9 mouse cellular contexts compared by ENCODE assay signal in the genomic region with DNA sequence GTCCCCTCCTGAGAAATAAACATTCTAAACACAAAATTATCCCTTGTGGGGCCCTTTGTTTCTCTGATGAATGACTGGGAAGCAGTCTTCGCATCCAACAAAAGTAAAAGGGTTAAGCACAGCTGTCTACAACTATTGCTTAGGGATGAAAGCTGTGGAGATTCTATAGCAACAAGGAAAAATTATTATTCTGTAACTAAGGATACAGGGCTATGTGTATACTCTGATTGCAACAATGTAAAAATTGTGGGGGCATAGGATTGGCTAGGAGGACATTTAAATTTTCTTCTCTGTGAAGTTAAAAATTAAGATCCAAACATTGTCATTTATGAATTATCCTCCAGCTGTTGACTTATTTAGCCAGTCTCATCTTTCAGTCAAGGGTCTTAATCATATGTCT.
DNase-seq lines count a peak whose midpoint lies in the region; ATAC-seq lines count a peak whose summit lies in the region.
"Had no signal": no experiment of that assay in that cellular context is flagged by ENCODE, and none has a peak within 500 bp of the region (broad histone marks: within the 10 kb centered on the region; RNA-seq: fewer than 3 reads in every experiment).

No protein-coding gene starts in this region.

- no peaks in the 10 kb centered on the region for H3K9me3 ChIP-seq in heart, embryonic 13.5 days
- H3K9me3 ChIP-seq in embryonic facial prominence, embryonic 11.5 days (replicated peaks; ENCODE audit: control insufficient read depth, low read length), result no peaks in the 10 kb centered on the region
- H3K9me3 ChIP-seq in hindbrain, embryonic 15.5 days, result no peaks in the 10 kb centered on the region
- no peaks in the 10 kb centered on the region for H3K9me3 ChIP-seq in midbrain, embryonic 12.5 days
- H3K9me3 ChIP-seq: liver, embryonic 15.5 days had no signal

- ATAC-seq in heart, embryonic 13.5 days (ENCODE audit: extremely low read depth, insufficient number of reproducible peaks, low FRiP score, low TSS enrichment), result no peak
- ATAC-seq in embryonic facial prominence, embryonic 11.5 days (replicated peaks; ENCODE audit: insufficient number of reproducible peaks, low FRiP score, low TSS enrichment, low read depth), result no peak
- ATAC-seq in hindbrain, embryonic 15.5 days (ENCODE audit: low FRiP score, low read depth), result no peak
- ATAC-seq in midbrain, embryonic 12.5 days (ENCODE audit: low FRiP score, low read depth), result peak; percentile 51; the same call in 1 of the 2 replicates

- peak overlapping the region; percentile 55 for H3K4me2 ChIP-seq in heart, embryonic 13.5 days
- no peak overlapping the region for H3K4me2 ChIP-seq in embryonic facial prominence, embryonic 11.5 days (ENCODE audit: low read depth, low read length)
- H3K4me2 ChIP-seq in hindbrain, embryonic 15.5 days, result peak overlapping the region; percentile 50
- peak overlapping the region; percentile 41 for H3K4me2 ChIP-seq in midbrain, embryonic 12.5 days (replicated peaks)

- no peak for DNase-seq in heart, adult 8-10 months (ENCODE audit: low spot score)
- peak; percentile 41 for DNase-seq in embryonic facial prominence, embryonic 11.5 days (ENCODE audit: low spot score)
- no peak for DNase-seq in thymus, postnatal 14 days
- no peak for DNase-seq in right cerebral cortex, postnatal 4 days
- no peak for DNase-seq in embryo, embryonic 11 days

- no peaks in the 10 kb centered on the region; the same call in 1 of the 2 replicates for H3K4me1 ChIP-seq in heart, embryonic 13.5 days
- no peaks in the 10 kb centered on the region for H3K4me1 ChIP-seq in embryonic facial prominence, embryonic 11.5 days (ENCODE audit: control insufficient read depth, insufficient read depth, low read length)
- H3K4me1 ChIP-seq in hindbrain, embryonic 15.5 days (replicated peaks), result no peaks in the 10 kb centered on the region; the same call in 1 of the 2 replicates
- no peaks in the 10 kb centered on the region for H3K4me1 ChIP-seq in midbrain, embryonic 12.5 days
- H3K4me1 ChIP-seq: liver, embryonic 15.5 days had no signal

- 67% methylated on average over 1 of the region's 1 CpGs for WGBS in heart, embryonic 13.5 days
- 27% methylated on average over 1 of the region's 1 CpGs for WGBS in embryonic facial prominence, embryonic 11.5 days
- 29% methylated on average over 1 of the region's 1 CpGs for WGBS in hindbrain, embryonic 15.5 days
- 38% methylated on average over 1 of the region's 1 CpGs for WGBS in midbrain, embryonic 12.5 days

- no peaks in the 10 kb centered on the region for H3K27me3 ChIP-seq in heart, embryonic 13.5 days (replicated peaks)
- no peaks in the 10 kb centered on the region for H3K27me3 ChIP-seq in embryonic facial prominence, embryonic 11.5 days (ENCODE audit: control insufficient read depth, insufficient read depth, low read length)
- no peaks in the 10 kb centered on the region for H3K27me3 ChIP-seq in hindbrain, embryonic 15.5 days
- H3K27me3 ChIP-seq in midbrain, embryonic 12.5 days, result peaks cover 3% of the 10 kb centered on the region; the same call in 1 of the 2 replicates
- H3K27me3 ChIP-seq: liver, embryonic 15.5 days had no signal

- peak overlapping the region; percentile 13; the same call in 1 of the 2 replicates for H3K4me3 ChIP-seq in heart, embryonic 13.5 days
- H3K4me3 ChIP-seq in embryonic facial prominence, embryonic 11.5 days (ENCODE audit: low read depth, low read length), result no peak overlapping the region
- H3K4me3 ChIP-seq in hindbrain, embryonic 15.5 days, result peak overlapping the region; percentile 30
- H3K4me3 ChIP-seq in midbrain, embryonic 12.5 days, result no peak overlapping the region; the same call in 1 of the 2 replicates
- H3K4me3 ChIP-seq: liver, embryonic 15.5 days had no signal

- no peaks in the 10 kb centered on the region for H3K36me3 ChIP-seq in heart, embryonic 13.5 days
- no peaks in the 10 kb centered on the region for H3K36me3 ChIP-seq in embryonic facial prominence, embryonic 11.5 days (replicated peaks; ENCODE audit: control insufficient read depth, insufficient read depth, low read depth, low read length)
- no peaks in the 10 kb centered on the region for H3K36me3 ChIP-seq in hindbrain, embryonic 15.5 days
- H3K36me3 ChIP-seq in midbrain, embryonic 12.5 days, result no peaks in the 10 kb centered on the region
- H3K36me3 ChIP-seq: liver, embryonic 15.5 days had no signal

- no peak overlapping the region for H3K9ac ChIP-seq in heart, embryonic 13.5 days
- no peak overlapping the region for H3K9ac ChIP-seq in embryonic facial prominence, embryonic 11.5 days (replicated peaks; ENCODE audit: low read length)
- 0 out of 2 replicates have a peak overlapping the region, but pooled peaks have one; percentile 11 for H3K9ac ChIP-seq in hindbrain, embryonic 15.5 days
- H3K9ac ChIP-seq in midbrain, embryonic 12.5 days (replicated peaks), result no peak overlapping the region
- H3K9ac ChIP-seq: liver, embryonic 15.5 days had no signal

- H3K27ac ChIP-seq in heart, embryonic 13.5 days (replicated peaks), result peak overlapping the region; percentile 69
- no peak overlapping the region for H3K27ac ChIP-seq in embryonic facial prominence, embryonic 11.5 days (replicated peaks; ENCODE audit: low read depth, low read length)
- peak overlapping the region; percentile 84 for H3K27ac ChIP-seq in hindbrain, embryonic 15.5 days (replicated peaks)
- H3K27ac ChIP-seq in midbrain, embryonic 12.5 days (replicated peaks), result 0 out of 2 replicates have a peak overlapping the region, but pooled peaks have one; percentile 35
- H3K27ac ChIP-seq: liver, embryonic 15.5 days had no signal

Comparison
In these comparisons a context has a peak if more than half of its experiments do, and no peak if none do; other contexts are left out.
1. H3K4me3 ChIP-seq: peak in heart, embryonic 13.5 days (single experiment) and hindbrain, embryonic 15.5 days (single experiment); none in embryonic facial prominence, embryonic 11.5 days (single experiment) and midbrain, embryonic 12.5 days (single experiment).